Mouse (Mus musculus): ENCODE measurements at regions not wholly inside any gene's neighbourhood (a gene's known extent, or its start where the extent isn't known, plus 50 kb on each side); places are given as distances from the start of the nearest gene placed in this dataset.

- Histone ChIP-seq H3K27me3 (replicated peaks; ENCODE audit: control insufficient read depth, insufficient read depth, low read length) (no peaks in the 10 kb centered on the region), H3K27ac (ENCODE audit: low read length) (no peak overlapping the region), H3K4me1 (replicated peaks; ENCODE audit: control insufficient read depth, insufficient read depth, low read length) (no peaks in the 10 kb centered on the region), H3K9ac (replicated peaks; ENCODE audit: low read depth, low read length) (no peak overlapping the region), H3K4me3 (replicated peaks; ENCODE audit: low read length) (no peak overlapping the region), H3K36me3 (ENCODE audit: control insufficient read depth, insufficient read depth) (no peaks in the 10 kb centered on the region), H3K4me2 (ENCODE audit: low read length) (no peak overlapping the region), H3K9me3 (ENCODE audit: control insufficient read depth, low read length) (no peaks in the 10 kb centered on the region)
- WGBS, result 20% methylated on average over 2 of the region's 2 CpGs
- ATAC-seq, result peak; percentile 23; the same call in 1 of the 2 replicates
Measured at GRCm38 (mm10) chrX:44228847-44229246, 139.3 kb downstream of the Dcaf12l2 start.

Measured in forebrain, embryonic 16.5 days (tissue).